Mouse (Mus musculus) kidney, adult 8-10 months (tissue): ENCODE data around the gene Vmn2r69.

Source experiments
- DNase-seq, 2 experiments: peaks; one replicate each; pipeline ENCODE4 v3.0.0; 2022

Gene Vmn2r69

DNA sequence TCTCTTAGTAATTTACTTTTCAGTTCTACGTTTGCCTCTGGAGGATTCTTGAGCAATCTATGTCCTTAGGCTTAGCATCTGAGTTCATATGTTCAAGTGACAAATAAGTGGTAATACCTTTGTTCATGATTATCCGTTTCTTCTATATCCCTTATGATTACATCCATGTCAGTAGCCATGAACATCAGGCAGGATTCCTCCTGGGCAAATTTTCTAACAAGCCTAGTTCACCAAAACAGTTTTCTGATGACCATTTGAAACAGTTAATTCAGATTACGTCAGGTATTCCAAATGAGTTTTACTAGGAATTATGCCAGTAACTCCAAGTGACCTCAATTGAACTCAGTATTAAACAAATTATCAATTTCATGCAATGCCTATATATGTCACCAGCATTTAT is at the start of gene Vmn2r69:
TSS of gene Vmn2r69 (minus strand) at position 101 of the 400 bp plus-strand sequence.
- DNase-seq = no peak
